Mouse (Mus musculus): ENCODE data around the gene Ank3. TPM values are rescaled to one million over a fixed set of nuclear protein-coding genes. Genes with fewer than 3 reads are reported as not detected.

Gene Ank3
- polyA plus RNA-seq, 1 experiment from 2014 or later: 60.0 TPM

DNA sequence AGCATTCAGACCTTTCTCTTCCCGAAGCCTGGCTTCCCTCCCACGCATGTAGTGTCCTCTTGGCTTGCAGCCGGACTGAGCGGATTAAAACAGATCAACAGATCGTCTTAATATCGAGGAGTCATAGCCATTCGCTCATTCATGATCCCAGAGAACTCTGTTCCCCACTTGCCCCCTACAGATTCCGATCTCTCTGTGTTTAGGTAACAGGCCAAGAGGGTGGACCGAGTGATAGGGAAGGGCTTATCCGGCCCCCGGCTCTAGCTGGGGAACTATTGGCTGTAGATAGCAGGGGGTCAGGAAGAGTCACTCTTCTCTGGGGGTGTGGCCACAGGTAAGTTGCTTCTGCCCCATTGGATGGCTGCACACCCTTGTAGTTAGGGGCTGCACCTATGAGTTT, 525.7 kb downstream of the Ank3 start:
- Histone ChIP-seq H3K9ac (ENCODE audit: low read length) (no peak overlapping the region), H3K36me3 (ENCODE audit: control insufficient read depth, insufficient read depth, low read length) (peaks cover 4% of the 10 kb centered on the region), H3K27ac (ENCODE audit: low read depth, low read length) (no peak overlapping the region), H3K4me2 (ENCODE audit: low read length) (peak overlapping the region; percentile 39), H3K9me3 (replicated peaks; ENCODE audit: control insufficient read depth, low read length) (no peaks in the 10 kb centered on the region), H3K4me3 (ENCODE audit: low read depth, low read length) (no peak overlapping the region), H3K4me1 (ENCODE audit: control insufficient read depth, insufficient read depth, low read length) (peaks cover 16% of the 10 kb centered on the region), H3K27me3 (replicated peaks; ENCODE audit: control insufficient read depth, insufficient read depth, low read length) (no peaks in the 10 kb centered on the region)
- 4% methylated on average over 11 of the region's 11 CpGs for WGBS
- DNase-seq (ENCODE audit: low spot score): peak; percentile 19
- ATAC-seq: no peak

DNA sequence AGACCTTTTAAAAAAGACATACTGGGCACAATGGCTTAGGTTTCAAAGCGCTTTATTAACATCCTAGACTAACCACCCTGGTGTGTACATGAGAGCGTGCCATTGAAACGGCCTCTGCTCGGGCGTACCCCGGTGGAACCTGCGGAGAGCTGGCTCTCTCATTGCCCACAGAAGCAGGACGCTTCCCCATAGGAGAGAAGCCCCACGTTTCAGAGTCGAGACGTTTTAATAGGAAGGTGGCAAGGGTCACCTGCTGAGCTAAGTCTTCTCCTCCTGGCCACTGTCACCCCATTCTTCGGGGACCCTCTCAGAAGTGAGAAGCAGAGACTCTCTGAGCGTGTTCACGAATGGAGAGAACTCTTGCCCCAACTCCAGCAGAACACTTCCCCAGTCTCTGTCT, 526.3 kb downstream of the Ank3 start:
- no peaks in the 10 kb centered on the region for H3K9me3 ChIP-seq (replicated peaks; ENCODE audit: control insufficient read depth, low read length)
- peaks cover 3% of the 10 kb centered on the region; the same call in 1 of the 2 replicates for H3K36me3 ChIP-seq (ENCODE audit: control insufficient read depth, insufficient read depth, low read length)
- no peaks in the 10 kb centered on the region for H3K27me3 ChIP-seq (replicated peaks; ENCODE audit: control insufficient read depth, insufficient read depth, low read length)
- H3K4me3 ChIP-seq (ENCODE audit: low read depth, low read length): no peak overlapping the region
- no peak overlapping the region for H3K9ac ChIP-seq (ENCODE audit: low read length)
- DNase-seq (ENCODE audit: low spot score) (peak; percentile 9), ATAC-seq (peak; percentile 47; the same call in 1 of the 2 replicates)
- H3K4me2 ChIP-seq (ENCODE audit: low read length): peak overlapping the region; percentile 39
- peaks cover 16% of the 10 kb centered on the region for H3K4me1 ChIP-seq (ENCODE audit: control insufficient read depth, insufficient read depth, low read length)
- H3K27ac ChIP-seq (ENCODE audit: low read depth, low read length): no peak overlapping the region
- WGBS: 6% methylated on average over 14 of the region's 14 CpGs

GRCm38 (mm10) chr10:69925285-69926157, 526.9 kb downstream of the Ank3 start:
- peaks cover under 1% of the 10 kb centered on the region; the same call in 1 of the 2 replicates for H3K36me3 ChIP-seq (ENCODE audit: control insufficient read depth, insufficient read depth, low read length)
- whole genome bisulfite sequencing: 2% methylated on average over 19 of the region's 19 CpGs
- no peaks in the 10 kb centered on the region for H3K9me3 ChIP-seq (replicated peaks; ENCODE audit: control insufficient read depth, low read length)
- DNase-seq (ENCODE audit: low spot score) (peak; percentile 47), ATAC-seq (peak; percentile 50; the same call in 1 of the 2 replicates)
- no peaks in the 10 kb centered on the region for H3K27me3 ChIP-seq (replicated peaks; ENCODE audit: control insufficient read depth, insufficient read depth, low read length)
- H3K9ac ChIP-seq (ENCODE audit: low read length): 0 out of 2 replicates have a peak overlapping the region, but pooled peaks have one; percentile 10
- H3K4me3 ChIP-seq (ENCODE audit: low read depth, low read length): peak overlapping the region; percentile 1; the same call in 1 of the 2 replicates
- H3K27ac ChIP-seq (ENCODE audit: low read depth, low read length): no peak overlapping the region
- peak overlapping the region; percentile 39 for H3K4me2 ChIP-seq (ENCODE audit: low read length)
- peaks cover 16% of the 10 kb centered on the region for H3K4me1 ChIP-seq (ENCODE audit: control insufficient read depth, insufficient read depth, low read length)

- no peaks in the 10 kb centered on the region for H3K27me3 ChIP-seq (replicated peaks; ENCODE audit: control insufficient read depth, insufficient read depth, low read length)
- no peaks in the 10 kb centered on the region for H3K36me3 ChIP-seq (ENCODE audit: control insufficient read depth, insufficient read depth, low read length)
- H3K9me3 ChIP-seq (replicated peaks; ENCODE audit: control insufficient read depth, low read length): no peaks in the 10 kb centered on the region
- DNase-seq (ENCODE audit: low spot score) (peak; percentile 29), ATAC-seq (no peak)
- peak overlapping the region; percentile 39 for H3K4me2 ChIP-seq (ENCODE audit: low read length)
- peak overlapping the region; percentile 1; the same call in 1 of the 2 replicates for H3K4me3 ChIP-seq (ENCODE audit: low read depth, low read length)
- H3K4me1 ChIP-seq (ENCODE audit: control insufficient read depth, insufficient read depth, low read length): peaks cover 16% of the 10 kb centered on the region
- no peak overlapping the region for H3K27ac ChIP-seq (ENCODE audit: low read depth, low read length)
- no peak overlapping the region for H3K9ac ChIP-seq (ENCODE audit: low read length)
- WGBS: 2% methylated on average over 11 of the region's 11 CpGs
These were observed 527.7 kb downstream of the Ank3 start for GRCm38 (mm10) chr10:69926158-69926882.

DNA sequence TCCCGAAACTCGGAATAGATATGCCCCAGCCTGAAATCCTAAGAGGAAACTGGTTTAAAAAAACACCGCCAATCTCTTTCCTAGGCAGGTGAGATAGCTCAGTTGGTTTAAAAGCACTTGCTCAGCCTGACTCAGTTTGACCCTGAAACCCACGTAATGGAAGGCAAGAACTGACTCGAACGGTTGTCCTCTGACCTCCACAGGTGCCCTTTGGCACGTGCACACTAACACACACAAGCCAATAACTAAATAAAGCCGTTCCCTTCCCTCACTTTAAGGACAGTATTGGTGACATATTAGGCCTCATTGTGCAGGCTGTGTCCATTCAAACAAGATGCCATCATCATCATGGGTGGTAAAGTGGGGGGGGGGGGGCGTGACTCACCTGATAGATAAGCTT, 528.4 kb downstream of the Ank3 start:
- peaks cover 16% of the 10 kb centered on the region for H3K4me1 ChIP-seq (ENCODE audit: control insufficient read depth, insufficient read depth, low read length)
- no peak overlapping the region for H3K27ac ChIP-seq (ENCODE audit: low read depth, low read length)
- H3K36me3 ChIP-seq (ENCODE audit: control insufficient read depth, insufficient read depth, low read length): no peaks in the 10 kb centered on the region
- H3K27me3 ChIP-seq (replicated peaks; ENCODE audit: control insufficient read depth, insufficient read depth, low read length): no peaks in the 10 kb centered on the region
- H3K9me3 ChIP-seq (replicated peaks; ENCODE audit: control insufficient read depth, low read length): no peaks in the 10 kb centered on the region
- H3K9ac ChIP-seq (ENCODE audit: low read length): no peak overlapping the region
- ATAC-seq (no peak), DNase-seq (ENCODE audit: low spot score) (no peak)
- H3K4me3 ChIP-seq (ENCODE audit: low read depth, low read length): no peak overlapping the region
- H3K4me2 ChIP-seq (ENCODE audit: low read length): peak overlapping the region; percentile 39
- 14% methylated on average over 9 of the region's 9 CpGs for WGBS

DNA sequence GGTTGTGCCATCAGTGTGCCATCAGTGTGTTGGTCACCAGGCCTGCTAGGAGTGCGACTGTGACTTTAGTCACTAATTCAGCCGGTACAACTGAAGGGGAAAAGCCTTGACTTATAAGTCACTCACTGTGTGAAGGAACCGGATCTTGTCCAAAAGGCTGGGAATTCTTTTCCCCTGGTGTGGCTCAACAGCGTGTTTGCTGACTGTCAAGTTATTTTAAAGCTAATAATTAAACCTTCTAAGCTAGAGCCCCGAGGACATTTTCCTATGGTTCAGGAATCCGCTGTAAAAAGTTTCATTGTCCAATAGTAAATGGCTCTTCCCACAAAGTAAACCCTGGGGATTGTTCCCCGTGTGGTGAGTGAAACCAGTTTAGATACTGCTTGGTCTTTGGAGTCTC, 529.8 kb downstream of the Ank3 start:
- Histone ChIP-seq H3K9ac (ENCODE audit: low read length) (no peak overlapping the region), H3K27ac (ENCODE audit: low read depth, low read length) (no peak overlapping the region), H3K36me3 (ENCODE audit: control insufficient read depth, insufficient read depth, low read length) (0 out of 2 replicates have a peak, but pooled peaks cover 3% of the 10 kb centered on the region), H3K4me1 (ENCODE audit: control insufficient read depth, insufficient read depth, low read length) (peaks cover 16% of the 10 kb centered on the region), H3K9me3 (replicated peaks; ENCODE audit: control insufficient read depth, low read length) (no peaks in the 10 kb centered on the region), H3K27me3 (replicated peaks; ENCODE audit: control insufficient read depth, insufficient read depth, low read length) (no peaks in the 10 kb centered on the region), H3K4me2 (ENCODE audit: low read length) (no peak overlapping the region), H3K4me3 (ENCODE audit: low read depth, low read length) (no peak overlapping the region)
- ATAC-seq: no peak
- no peak for DNase-seq (ENCODE audit: low spot score)
- WGBS: 55% methylated on average over 7 of the region's 7 CpGs

GRCm38 (mm10) chr10:69930503-69930902, 531.9 kb downstream of the Ank3 start:
- Histone ChIP-seq H3K9me3 (replicated peaks; ENCODE audit: control insufficient read depth, low read length) (no peaks in the 10 kb centered on the region), H3K27ac (ENCODE audit: low read depth, low read length) (no peak overlapping the region), H3K36me3 (ENCODE audit: control insufficient read depth, insufficient read depth, low read length) (0 out of 2 replicates have a peak, but pooled peaks cover 3% of the 10 kb centered on the region), H3K4me3 (ENCODE audit: low read depth, low read length) (no peak overlapping the region), H3K4me2 (ENCODE audit: low read length) (no peak overlapping the region), H3K27me3 (replicated peaks; ENCODE audit: control insufficient read depth, insufficient read depth, low read length) (no peaks in the 10 kb centered on the region), H3K9ac (ENCODE audit: low read length) (no peak overlapping the region), H3K4me1 (ENCODE audit: control insufficient read depth, insufficient read depth, low read length) (peaks cover 8% of the 10 kb centered on the region)
- DNase-seq (ENCODE audit: low spot score) (no peak), ATAC-seq (no peak)
- WGBS: 96% methylated on average over 8 of the region's 8 CpGs

DNA sequence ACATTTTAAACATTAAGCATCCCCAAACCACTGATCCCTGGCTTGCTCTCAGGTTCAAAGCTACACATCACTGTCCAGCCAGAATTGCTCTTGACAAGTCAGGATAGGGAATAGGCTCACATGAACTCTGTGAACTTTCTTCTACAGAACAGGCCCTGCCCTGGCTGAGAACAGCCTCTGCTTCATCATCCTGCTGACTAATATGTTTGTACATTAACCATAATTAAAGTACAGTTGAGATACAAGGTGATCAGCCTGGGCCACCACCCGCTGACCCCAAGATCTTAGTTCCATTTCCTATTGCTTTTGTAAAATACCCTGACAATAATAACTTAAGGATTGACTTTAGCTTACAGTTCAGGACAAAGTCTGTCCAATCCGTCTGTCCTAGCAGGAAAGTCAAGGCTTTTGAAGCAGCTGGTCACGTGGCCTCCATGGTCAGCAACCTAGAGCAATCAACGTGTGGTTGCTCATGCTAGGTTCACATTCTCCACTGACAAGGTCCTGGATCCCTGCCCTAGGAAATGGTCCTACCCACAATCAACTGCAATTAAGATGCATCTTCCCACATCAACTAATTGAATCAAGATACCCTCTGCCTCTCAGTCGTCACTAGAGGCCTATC, 538.0 kb downstream of the Ank3 start:
- no peaks in the 10 kb centered on the region for H3K4me1 ChIP-seq (ENCODE audit: control insufficient read depth, insufficient read depth, low read length)
- whole genome bisulfite sequencing: 85% methylated on average over 5 of the region's 5 CpGs
- no peak overlapping the region for H3K4me2 ChIP-seq (ENCODE audit: low read length)
- H3K9me3 ChIP-seq (replicated peaks; ENCODE audit: control insufficient read depth, low read length): no peaks in the 10 kb centered on the region
- no peak overlapping the region for H3K27ac ChIP-seq (ENCODE audit: low read depth, low read length)
- ATAC-seq (no peak), DNase-seq (ENCODE audit: low spot score) (no peak)
- no peaks in the 10 kb centered on the region for H3K27me3 ChIP-seq (replicated peaks; ENCODE audit: control insufficient read depth, insufficient read depth, low read length)
- H3K4me3 ChIP-seq (ENCODE audit: low read depth, low read length): no peak overlapping the region
- H3K36me3 ChIP-seq (ENCODE audit: control insufficient read depth, insufficient read depth, low read length): peaks cover 6% of the 10 kb centered on the region; the same call in 1 of the 2 replicates
- no peak overlapping the region for H3K9ac ChIP-seq (ENCODE audit: low read length)

Measured in forebrain, embryonic 14.5 days (tissue).